Mouse (Mus musculus): ENCODE data around the gene Cox6b1. TPM values are rescaled to one million over a fixed set of nuclear protein-coding genes. Genes with fewer than 3 reads are reported as not detected.

Cox6b1 gene
- total and polyA plus RNA-seq, 3 experiments: 432 to 776 (median 581) TPM

GRCm38 (mm10) chr7:30593579-30594509, 32.1 kb downstream of the Cox6b1 start:
- Histone ChIP-seq H3K79me2 (replicated peaks; ENCODE audit: control insufficient read depth, extremely low read depth, insufficient read depth, poor library complexity, severe bottlenecking) (peaks cover 33% of the 10 kb centered on the region), H3K4me3 (replicated peaks in 1 of 3; ENCODE audit: low read depth in 2 of 3, low read length in 2 of 3, poor library complexity in 1 of 3) (peak overlapping the region; percentile 84 to 93 (median 89)), H3K9ac (ENCODE audit: insufficient read depth, low read depth) (peak overlapping the region; percentile 74), H3K27ac (ENCODE audit: insufficient read depth, low read depth) (peak overlapping the region; percentile 100), H3K4me1 (ENCODE audit: control insufficient read depth in 1 of 2, insufficient read depth in 2 of 2) (peaks cover 16 to 46% of the 10 kb centered on the region in 2 experiments), H3K36me3 (replicated peaks in 1 of 2; ENCODE audit: control insufficient read depth in 1 of 2, insufficient read depth in 1 of 2, low read length in 1 of 2) (peaks cover 0 to 14% of the 10 kb centered on the region in 2 experiments), H3K9me3 (replicated peaks; ENCODE audit: low read length) (no peaks in the 10 kb centered on the region), H3K4me2 (ENCODE audit: insufficient read depth, low read depth, poor library complexity, severe bottlenecking) (peak overlapping the region; percentile 93), H3K27me3 (replicated peaks) (no peaks in the 10 kb centered on the region)
- no peak for TF ChIP-seq NRF1 (IDR thresholded peaks at IDR 0.05; ENCODE audit: low read depth, low read length)
- TF ChIP-seq MAZ (IDR thresholded peaks at IDR 0.05; ENCODE audit: low read depth, low read length): no peak; the same call in 1 of the 2 replicates
- no peak for TF ChIP-seq PAX5 (IDR thresholded peaks at IDR 0.05; ENCODE audit: low read length)
- 0 out of 2 replicates have a peak, but pooled peaks have one; percentile 60 for TF ChIP-seq SIN3A (IDR thresholded peaks at IDR 0.05; ENCODE audit: low read length)
- no peak for TF ChIP-seq GABPA (IDR thresholded peaks at IDR 0.05; ENCODE audit: insufficient replicate concordance, low read depth, low read length)
- TF ChIP-seq ZMIZ1 (IDR thresholded peaks at IDR 0.05; ENCODE audit: low read depth, low read length): no peak; the same call in none of the 2 replicates
- TF ChIP-seq POLR2AphosphoS2 (IDR thresholded peaks at IDR 0.05; ENCODE audit: low read depth, low read length): peak; percentile 38; the same call in 1 of the 2 replicates
- TF ChIP-seq NELFE (IDR thresholded peaks at IDR 0.05; ENCODE audit: low read depth, low read length): peak; percentile 45; the same call in 1 of the 2 replicates
- no peak for TF ChIP-seq E2F4 (IDR thresholded peaks at IDR 0.05; ENCODE audit: insufficient replicate concordance, low read depth, low read length)
- TF ChIP-seq USF2 (conservative IDR thresholded peaks at IDR 0.05; ENCODE audit: low read depth, low read length): no peak; the same call in 1 of the 2 replicates
- no peak for TF ChIP-seq ZKSCAN1 (IDR thresholded peaks at IDR 0.05; ENCODE audit: borderline replicate concordance, low read depth, low read length)
- TF ChIP-seq ETS1 (conservative IDR thresholded peaks at IDR 0.05; ENCODE audit: low read depth, low read length): peak; percentile 67
- TF ChIP-seq CHD1 (IDR thresholded peaks at IDR 0.05; ENCODE audit: low read depth, low read length): no peak
- TF ChIP-seq MYC (IDR thresholded peaks at IDR 0.05; ENCODE audit: low read depth, low read length): peak; percentile 77
- no peak for TF ChIP-seq RAD21 (IDR thresholded peaks at IDR 0.05; ENCODE audit: low read depth, low read length)
- TF ChIP-seq TCF12 (IDR thresholded peaks at IDR 0.05; ENCODE audit: low read depth, low read length): peak; percentile 59; the same call in 1 of the 2 replicates
- TF ChIP-seq MXI1 (IDR thresholded peaks at IDR 0.05; ENCODE audit: low read depth, low read length): peak; percentile 11; the same call in 1 of the 2 replicates
- peak; percentile 47 for TF ChIP-seq MEF2A (IDR thresholded peaks at IDR 0.05; ENCODE audit: borderline replicate concordance, low read depth, low read length)
- TF ChIP-seq BHLHE40 (IDR thresholded peaks at IDR 0.05; ENCODE audit: low read depth, low read length): peak; percentile 60
- TF ChIP-seq JUN (IDR thresholded peaks at IDR 0.05; ENCODE audit: insufficient read depth, low read depth, low read length): peak; percentile 91
- no peak for TF ChIP-seq ZNF384 (IDR thresholded peaks at IDR 0.05; ENCODE audit: low read depth, low read length)
- peak; percentile 97 for TF ChIP-seq EP300 (IDR thresholded peaks at IDR 0.05; ENCODE audit: low read length)
- no peak; the same call in 1 of the 2 replicates for TF ChIP-seq SMC3 (IDR thresholded peaks at IDR 0.05; ENCODE audit: low read depth, low read length)
- TF ChIP-seq CTCF (conservative IDR thresholded peaks at IDR 0.05 in 1 of 2, IDR thresholded peaks at IDR 0.05 in 1 of 2; ENCODE audit: low read depth in 2 of 2, low read length in 2 of 2): no peak
- TF ChIP-seq ELF1 (IDR thresholded peaks at IDR 0.05; ENCODE audit: low read depth, low read length): no peak
- no peak for TF ChIP-seq KAT2A (IDR thresholded peaks at IDR 0.05; ENCODE audit: insufficient replicate concordance, low read length)
- peak; percentile 97 for TF ChIP-seq JUND (conservative IDR thresholded peaks at IDR 0.05; ENCODE audit: low read depth, low read length)
- TF ChIP-seq MAX (IDR thresholded peaks at IDR 0.05; ENCODE audit: low read length): no peak; the same call in 1 of the 2 replicates
- peak; percentile 99 for TF ChIP-seq IRF4 (IDR thresholded peaks at IDR 0.05; ENCODE audit: low read depth, low read length)
- TF ChIP-seq UBTF (IDR thresholded peaks at IDR 0.05; ENCODE audit: low read depth, low read length): no peak
- no peak for TF ChIP-seq ZC3H11A (IDR thresholded peaks at IDR 0.05; ENCODE audit: low read depth, low read length)
- TF ChIP-seq MAFK (IDR thresholded peaks at IDR 0.05; ENCODE audit: insufficient replicate concordance, low read length): no peak; the same call in 1 of the 2 replicates
- no peak for TF ChIP-seq HCFC1 (IDR thresholded peaks at IDR 0.05; ENCODE audit: low read depth, low read length)
- peak; percentile 74 for TF ChIP-seq CHD2 (IDR thresholded peaks at IDR 0.05; ENCODE audit: low read length)
- TF ChIP-seq RCOR1 (conservative IDR thresholded peaks at IDR 0.05; ENCODE audit: low read depth, low read length): peak; percentile 58; the same call in 1 of the 2 replicates
- peak; percentile 84 for TF ChIP-seq TBP (conservative IDR thresholded peaks at IDR 0.05; ENCODE audit: low read depth, low read length)
- TF ChIP-seq POLR2A (IDR thresholded peaks at IDR 0.05; ENCODE audit: low read depth, low read length): peak; percentile 72
- no peak for TF ChIP-seq USF1 (IDR thresholded peaks at IDR 0.05; ENCODE audit: low read depth, low read length)
- in situ Hi-C loops (cut with MboI; ENCODE audit: low pct_ligation_motif_present, low pct_unique_long_range_greater_than_20kb, low sequenced_read_pairs) (no loop called here), dilution Hi-C loops (cut with MboI; ENCODE audit: extremely low pct_ligation_motif_present, extremely low pct_unique_long_range_greater_than_20kb, low sequenced_read_pairs) (no loop called here)
- peak; percentile 91 for DNase-seq (ENCODE audit: extremely low read depth)
